Mouse (Mus musculus): ENCODE results near the gene Atg4c.

DNA sequence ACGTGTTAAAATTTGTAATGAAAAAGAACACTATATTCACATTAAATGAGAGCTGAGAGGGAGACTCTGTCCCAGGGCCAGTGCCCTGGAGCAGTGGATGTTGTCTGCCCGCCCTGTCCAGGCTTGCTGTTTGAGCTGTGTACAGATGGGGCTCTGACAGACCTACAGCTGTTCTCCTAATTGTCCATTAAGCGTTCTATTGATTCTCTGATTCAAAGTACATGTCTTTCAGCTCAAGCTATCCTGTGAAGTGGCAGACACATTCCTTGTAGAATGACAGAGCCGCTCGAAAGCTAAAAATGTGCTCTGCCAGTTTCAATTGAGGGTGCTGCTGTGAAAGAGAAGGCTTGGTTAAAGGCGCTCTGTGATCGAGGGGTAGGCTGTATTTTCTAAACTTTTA, 80.2 kb downstream of the Atg4c start:
- no peak for TF ChIP-seq CTCF (IDR thresholded peaks at IDR 0.05; ENCODE audit: extremely low read depth, insufficient read depth, low read length)
- no peak for TF ChIP-seq POLR2A (IDR thresholded peaks at IDR 0.05; ENCODE audit: extremely low read depth, insufficient read depth, low read length)
